Mouse (Mus musculus): Measurements from ENCODE around the gene Lama1.

- no peak for TF ChIP-seq CHD2 (IDR thresholded peaks at IDR 0.05; ENCODE audit: low read depth, low read length)
- no peak for TF ChIP-seq HCFC1 (IDR thresholded peaks at IDR 0.05; ENCODE audit: borderline replicate concordance, insufficient read depth, low read length)
- TF ChIP-seq MAFK (IDR thresholded peaks at IDR 0.05; ENCODE audit: insufficient read depth, low read depth, low read length), result no peak
Observed at GRCm38 (mm10) chr17:67861744-67862535, 164.9 kb downstream of the Lama1 start.
